Mouse (Mus musculus) left cerebral cortex, postnatal 4 days (tissue): Measurements from ENCODE around the gene Thtpa. TPM values are rescaled to one million over a fixed set of nuclear protein-coding genes. Genes with fewer than 3 reads are reported as not detected.

Experiments
- DNase-seq: peaks from one replicate; pipeline ENCODE4 v3.0.0-alpha.2; 2022
- intact Hi-C: fragments of 180-260 bp; cut with DNase I; formaldehyde crosslinking; loops from one replicate; pipeline ENCODE4 v1.15.1; 2025
- total RNA-seq, 2 experiments: library from RNA; stranded (reverse); gene quantifications; 2 replicates each; pipeline ENCODE4 v1.2.3; 2021

Thtpa gene
- total RNA-seq, 2 experiments from 2014 or later, result 34.7 to 35.7 TPM

DNA sequence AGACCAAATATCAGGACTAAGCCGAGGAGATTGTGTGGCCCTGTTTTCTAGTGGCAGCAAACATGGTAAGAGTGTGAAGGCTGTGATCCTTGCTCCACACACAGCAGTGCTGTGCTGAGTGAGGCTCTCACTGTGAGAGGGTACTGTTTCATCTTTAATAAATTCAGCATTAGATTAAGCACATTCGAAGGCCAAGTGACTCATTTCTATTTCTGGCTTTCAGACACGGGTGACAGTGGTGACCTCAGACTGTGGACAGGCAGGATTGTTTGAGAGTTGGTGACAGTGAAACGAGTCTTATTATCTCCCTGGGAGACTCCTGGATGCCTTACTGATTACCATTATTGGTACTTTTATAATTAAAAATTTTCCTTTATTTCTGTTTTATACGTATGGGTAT lies 31.1 kb downstream of the Thtpa start:
- no peak for DNase-seq
- intact Hi-C loops, result loop anchor here (10.0 kb wide), 1 partner anchor 79 kb away; no protein-coding TSS in a partner anchor

DNA sequence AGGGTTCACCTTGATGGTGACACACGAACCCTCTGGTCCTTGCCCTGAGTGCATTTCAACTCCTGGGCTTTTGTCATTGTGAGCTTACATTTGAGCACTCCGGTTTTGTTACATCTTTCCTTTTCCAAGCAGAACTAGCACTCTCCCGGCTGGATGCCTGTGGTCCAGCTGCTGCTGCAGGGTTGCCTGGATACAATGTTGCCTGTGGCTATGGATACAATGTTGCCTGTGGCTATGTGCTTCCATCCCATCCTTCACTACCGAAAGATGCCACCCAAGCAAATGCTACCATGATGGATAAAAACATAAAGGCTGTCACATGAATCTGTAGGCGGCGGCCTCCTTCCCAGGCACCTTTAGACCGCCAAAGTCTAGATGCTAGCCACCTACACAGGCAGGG lies 31.9 kb downstream of the Thtpa start:
- intact Hi-C loops, result loop anchor here (10.0 kb wide), 1 partner anchor 78 kb away; no protein-coding TSS in a partner anchor

DNA sequence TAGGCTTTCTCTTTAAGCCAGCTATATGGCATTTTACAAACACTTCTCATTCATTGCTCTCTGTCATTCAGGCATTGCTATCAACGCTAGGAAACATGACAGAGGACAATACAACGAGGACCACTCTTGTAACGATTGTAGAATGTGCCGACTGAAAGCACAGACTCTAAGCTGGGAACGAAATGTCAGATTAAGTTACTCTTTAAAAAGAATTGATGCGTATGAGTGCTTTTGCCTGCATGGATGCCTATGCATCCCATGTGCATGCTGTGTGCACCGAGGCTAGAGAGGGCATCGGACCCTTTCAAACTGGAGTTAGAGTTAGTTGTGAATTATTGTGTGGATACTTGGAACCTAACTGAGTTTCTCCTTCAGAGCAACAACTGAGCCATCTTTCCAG lies 41.1 kb downstream of the Thtpa start:
- DNase-seq, result no peak
- intact Hi-C loops, result no loop called here

More for the DNA sequence above, 31.9 kb downstream of the Thtpa start:
- DNase-seq, result no peak

DNA sequence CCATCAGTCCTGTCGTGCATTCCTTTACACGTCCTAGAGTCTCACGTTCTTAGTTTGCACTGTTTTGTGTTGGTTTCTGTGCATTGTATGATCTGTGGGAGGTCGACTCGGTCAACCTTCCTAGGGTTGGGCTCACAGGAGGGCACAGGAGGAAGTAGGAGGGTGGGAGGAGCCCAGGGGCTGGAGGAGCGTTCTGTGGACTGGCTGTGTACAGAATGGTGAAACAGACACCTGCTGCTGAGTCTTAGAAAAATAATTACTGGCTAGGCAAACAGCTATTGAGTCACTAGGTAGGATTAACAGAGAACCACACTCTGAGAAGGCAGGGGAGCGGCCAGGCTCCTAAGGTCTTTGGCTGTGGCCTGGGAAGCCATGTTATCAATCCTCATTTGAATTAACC lies 44.7 kb downstream of the Thtpa start:
- no peak for DNase-seq
- intact Hi-C loops, result no loop called here

DNA sequence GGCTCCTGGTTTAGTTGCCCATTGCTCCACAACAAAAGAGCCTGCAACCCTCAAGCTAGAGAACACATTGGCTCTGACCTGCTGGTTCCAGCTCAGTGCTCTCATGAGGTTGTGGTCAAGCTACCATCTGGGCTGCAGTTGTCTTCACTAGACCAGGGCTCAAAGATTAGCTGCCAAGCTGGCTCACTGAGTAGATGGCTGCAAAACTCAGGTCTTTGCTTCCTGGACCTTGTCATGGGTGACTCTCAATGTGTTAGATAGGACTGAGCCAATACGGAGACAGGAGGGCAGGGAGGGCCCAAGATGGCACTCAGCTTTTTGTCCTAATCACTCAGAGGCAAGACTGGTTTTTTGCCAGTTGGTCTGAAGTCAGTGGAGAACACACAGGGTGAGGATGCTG lies 51.7 kb downstream of the Thtpa start:
- intact Hi-C loops, result no loop called here
- DNase-seq, result no peak

DNA sequence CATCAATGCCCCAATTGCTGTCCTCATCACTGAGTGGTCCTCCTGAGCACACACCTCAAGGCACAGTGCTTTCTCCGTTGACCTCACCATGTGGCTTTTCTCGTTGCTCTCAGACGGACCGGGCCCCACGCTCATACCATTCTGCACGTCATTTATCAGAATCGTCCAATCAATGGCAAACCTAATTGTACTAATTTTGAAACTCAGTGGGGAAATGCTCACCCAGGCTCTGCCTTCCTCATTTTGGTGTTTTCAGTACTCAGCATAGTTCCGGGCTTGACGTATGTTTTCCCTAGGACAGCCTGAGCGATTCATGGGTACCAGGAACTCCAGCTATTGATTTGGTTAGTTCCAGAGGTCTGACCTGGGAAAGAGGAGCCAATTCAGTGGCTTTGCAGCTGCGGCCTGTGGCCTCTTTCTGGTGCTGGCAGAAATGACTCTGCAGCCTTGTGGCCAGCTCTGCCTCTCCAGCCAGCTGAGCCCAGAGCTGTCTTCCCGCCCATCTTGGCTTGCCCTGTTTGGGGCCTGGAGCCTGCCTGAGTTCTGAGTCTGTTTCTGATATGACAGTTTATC lies 52.3 kb downstream of the Thtpa start:
- DNase-seq, result peak; percentile 60
- intact Hi-C loops, result no loop called here

DNA sequence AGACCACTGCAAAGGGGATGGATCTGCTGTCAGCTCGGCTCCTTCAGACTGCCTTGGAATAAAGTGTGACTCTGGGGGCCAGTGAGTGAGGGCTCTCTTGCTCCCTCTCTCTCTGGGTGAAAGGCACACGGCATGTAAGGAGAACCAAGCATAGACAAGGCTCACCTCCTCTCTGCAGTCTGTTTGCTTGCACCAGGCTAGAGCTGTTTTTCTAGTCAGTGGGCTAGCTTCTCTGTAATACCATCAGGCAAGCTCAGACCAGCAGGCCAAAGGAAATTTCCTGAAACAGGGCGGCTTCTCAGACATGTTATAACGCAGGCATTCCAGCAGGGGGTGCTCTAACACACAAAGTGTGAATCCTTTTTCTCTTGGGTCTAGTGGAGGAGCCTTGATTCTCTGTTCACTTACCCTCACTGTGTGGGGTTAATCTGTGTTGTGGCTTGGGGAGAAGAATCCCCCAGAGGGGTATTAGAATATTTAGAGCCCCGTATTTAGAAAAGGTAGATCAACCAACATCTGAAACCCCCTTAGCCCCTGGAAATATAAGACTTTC lies 53.9 kb downstream of the Thtpa start:
- peak; percentile 72 for DNase-seq
- intact Hi-C loops, result no loop called here

Other genes with a start within 250 kb of the Thtpa start
- gene Homez, start 223.8 kb upstream of the Thtpa start, total RNA-seq, result 10 to 100 TPM in 1 of 2 experiments, 1 to 10 TPM in 1; 7.9 to 17.0 TPM
- 10 to 100 TPM; 50.0 to 54.6 TPM for gene Ppp1r3e, start 217.2 kb upstream of the Thtpa start, total RNA-seq
- 10 to 100 TPM; 49.9 to 54.6 TPM for gene Bcl2l2, start 211.4 kb upstream of the Thtpa start, total RNA-seq
- not detected for gene Gm20521, start 211.3 kb upstream of the Thtpa start, total RNA-seq
- 100 to 1,000 TPM; 325 to 354 TPM for gene Pabpn1, start 202.3 kb upstream of the Thtpa start, total RNA-seq
- gene Slc22a17, start 181.7 kb upstream of the Thtpa start, total RNA-seq, result 100 to 1,000 TPM; 345 to 405 TPM
- gene Efs, start 168.7 kb upstream of the Thtpa start, total RNA-seq, result 10 to 100 TPM; 15.0 to 15.9 TPM
- gene Il25, start 162.1 kb upstream of the Thtpa start, total RNA-seq, result not detected
- 10 to 100 TPM in 1 of 2 experiments, 1 to 10 TPM in 1; 7.5 to 11.1 TPM for gene Cmtm5, start 158.5 kb upstream of the Thtpa start, total RNA-seq
- gene Myh6, start 127.9 kb upstream of the Thtpa start, total RNA-seq, result 1 to 10 TPM; 2.7 TPM
- not detected for gene Gm17428, start 117.9 kb upstream of the Thtpa start, total RNA-seq
- gene Myh7, start 100.2 kb upstream of the Thtpa start, total RNA-seq, result 1 to 10 TPM; 3.9 to 5.5 TPM
- 10 to 100 TPM; 26.3 to 29.0 TPM for gene Ngdn, start 79.3 kb upstream of the Thtpa start, total RNA-seq
- gene Zfhx2, start 2.5 kb upstream of the Thtpa start, total RNA-seq, result 10 to 100 TPM; 28.2 to 29.4 TPM
- 10 to 100 TPM; 25.8 to 31.4 TPM for gene Ap1g2, start 11.8 kb downstream of the Thtpa start, total RNA-seq
- gene Jph4, start 22.2 kb downstream of the Thtpa start, total RNA-seq, result 100 to 1,000 TPM; 366 to 399 TPM
- not detected for gene Dhrs2, start 127.2 kb downstream of the Thtpa start, total RNA-seq